Mouse (Mus musculus) G1E (cell line): ENCODE data around the gene Adh7.

ENCODE experiments used
- CTCF ChIP-seq: IDR thresholded peaks from 2 replicates; pipeline ENCODE4 v1.5.1; 2012; ENCODE audit warnings: low read depth, low read length, inconsistent platforms, mixed read lengths
- POLR2AphosphoS5 ChIP-seq: IDR thresholded peaks from 2 replicates; pipeline ENCODE4 v1.6.1; 2012; ENCODE audit warnings: low read depth, low read length, inconsistent platforms; ENCODE audit not compliant: insufficient replicate concordance

DNA sequence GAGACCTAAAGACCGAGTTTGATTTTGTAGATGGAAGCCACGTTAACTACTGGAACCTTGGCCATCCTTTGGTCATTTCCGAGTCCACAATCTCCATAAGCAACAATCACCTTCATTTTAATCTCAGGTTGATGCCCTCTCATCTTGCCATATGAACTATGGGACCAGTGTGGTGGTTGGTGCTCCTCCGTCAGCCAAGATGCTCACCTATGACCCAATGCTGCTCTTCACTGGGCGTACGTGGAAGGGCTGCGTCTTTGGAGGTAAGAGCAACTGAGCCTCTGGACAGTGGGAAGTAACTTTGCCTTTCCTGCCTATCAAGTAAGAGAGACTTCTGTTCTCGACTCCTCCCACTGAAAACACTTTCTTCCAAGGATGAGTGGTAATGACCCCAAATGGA is 10.2 kb downstream of the Adh7 start:
- no peak for TF ChIP-seq CTCF
- TF ChIP-seq POLR2AphosphoS5 = no peak
